Mouse (Mus musculus): ENCODE results near the gene Gm44790.
"Not testable (repeated sequence)": the region's sequence is repeated elsewhere in the genome, so short reads cannot be mapped to it uniquely, and the experiment has no call there.

Gm44790 gene

DNA sequence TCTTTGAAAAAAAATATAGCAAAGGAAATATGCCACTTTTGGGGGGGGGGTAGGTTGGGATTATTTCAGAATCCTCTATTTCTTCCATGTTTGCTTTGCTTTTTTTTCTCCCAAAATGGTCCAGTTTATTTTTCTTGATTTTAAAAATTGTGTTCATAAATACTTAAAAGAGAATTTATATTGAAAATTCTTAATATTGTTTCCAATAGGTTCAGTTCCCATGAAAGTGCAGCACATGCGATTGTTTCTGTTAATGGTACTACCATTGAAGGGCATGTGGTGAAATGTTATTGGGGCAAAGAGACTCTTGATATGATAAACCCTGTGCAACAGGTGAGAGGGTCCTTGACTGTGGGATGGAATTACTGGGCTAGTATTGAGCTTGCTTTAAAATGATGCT is at the start of gene Gm44790:
Gene Gm44790 (plus strand): TSS at position 301 of the 400 bp plus-strand sequence.
- DNase-seq (ENCODE audit: low spot score) = no peak

DNA sequence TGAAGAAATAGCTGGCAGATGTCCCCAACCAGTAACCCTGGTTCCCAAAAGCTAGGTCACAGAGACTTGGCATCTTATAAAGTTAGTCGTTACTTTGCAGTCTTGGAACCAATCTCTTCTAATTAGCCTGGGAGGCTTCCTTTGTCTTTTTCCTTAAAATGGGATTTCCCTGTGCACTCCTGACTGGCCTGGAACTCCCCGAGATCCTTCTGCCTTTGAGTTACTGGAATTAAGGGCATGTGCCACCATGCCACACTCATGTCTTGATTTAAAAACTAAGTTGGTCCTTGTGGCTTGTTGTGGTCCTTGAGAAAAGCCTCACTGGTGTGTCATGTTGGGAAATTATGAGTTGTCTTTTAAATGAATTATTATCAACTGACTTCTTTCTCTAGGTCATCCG is 48.1 kb upstream of the Gm44790 start:
- DNase-seq (ENCODE audit: low spot score) = no peak

DNA sequence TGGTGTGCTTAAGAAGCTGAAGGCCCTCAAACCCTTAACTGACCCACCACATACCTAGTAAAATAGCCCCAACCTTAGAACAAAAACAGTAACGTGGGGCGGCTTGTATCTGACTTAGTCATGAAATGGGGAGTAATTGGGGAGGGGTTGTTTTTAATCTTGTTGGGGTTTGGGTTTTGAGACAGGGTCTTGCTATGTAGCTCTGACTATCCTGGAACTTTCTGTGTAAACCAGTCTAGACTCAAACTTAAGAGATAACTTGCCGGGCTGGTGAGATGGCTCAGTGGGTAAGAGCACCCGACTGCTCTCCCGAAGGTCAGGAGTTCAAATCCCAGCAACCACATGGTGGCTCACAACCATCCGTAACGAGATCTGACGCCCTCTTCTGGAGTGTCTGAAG is 46.3 kb upstream of the Gm44790 start:
- not testable (repeated sequence) for DNase-seq (ENCODE audit: low spot score)

DNA sequence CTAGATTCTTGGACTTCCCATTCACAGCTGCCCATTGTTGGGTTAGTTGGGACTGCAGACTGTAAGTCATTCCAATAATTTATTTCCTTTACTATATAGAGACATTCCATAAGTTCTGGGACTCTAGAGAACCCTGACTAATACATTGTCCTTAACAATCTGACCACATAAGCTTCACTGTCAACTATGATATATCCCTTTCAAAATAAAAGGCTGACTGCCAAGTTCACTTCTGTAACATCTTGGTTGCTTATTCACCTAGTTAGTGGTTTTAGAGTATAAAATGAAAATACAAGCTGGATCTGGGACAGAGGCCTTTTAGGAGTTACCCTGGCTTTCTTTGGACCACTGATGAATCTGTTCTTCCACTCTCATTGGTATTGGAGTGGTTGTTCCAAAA is 43.9 kb upstream of the Gm44790 start:
- no peak for DNase-seq (ENCODE audit: low spot score)

DNA sequence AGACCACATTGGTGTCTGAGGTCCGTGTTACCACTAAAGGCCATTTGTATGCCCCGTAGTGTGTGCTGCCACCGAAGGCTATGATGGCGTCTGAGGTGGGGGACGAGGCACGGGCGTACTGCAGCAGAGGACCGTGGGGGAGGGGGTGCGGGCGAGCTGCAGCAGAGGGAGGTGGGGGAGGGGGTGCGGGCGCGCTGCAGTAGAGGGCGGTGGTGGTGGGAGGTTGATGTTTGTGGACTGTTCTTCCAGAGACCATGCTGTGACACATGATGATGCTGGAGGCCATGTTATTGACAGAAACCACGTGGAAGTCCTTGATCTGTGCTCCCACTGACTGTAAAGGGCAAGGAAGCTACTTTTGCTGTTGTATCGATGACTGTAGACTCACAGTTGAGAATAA is 43.1 kb upstream of the Gm44790 start:
- no peak for DNase-seq (ENCODE audit: low spot score)

DNA sequence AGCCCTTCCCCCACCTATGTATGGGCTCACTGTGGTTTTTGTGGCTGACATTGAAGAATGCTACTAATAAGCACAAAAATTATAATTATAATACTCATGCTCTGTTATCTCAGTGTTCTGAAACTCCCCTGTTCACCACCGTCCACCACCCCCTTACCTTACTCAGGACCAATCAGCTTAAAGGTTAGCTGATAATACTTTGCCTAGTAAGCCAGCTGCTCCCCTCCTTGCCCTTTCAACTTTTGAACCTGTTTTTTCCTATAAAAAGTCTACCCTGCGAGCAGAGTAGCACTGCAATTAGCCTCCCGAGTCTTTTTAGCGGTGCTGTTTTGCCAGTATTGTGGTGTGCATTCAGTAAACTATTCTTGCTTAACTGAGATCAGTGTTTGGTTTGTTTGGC is 41.8 kb upstream of the Gm44790 start:
- DNase-seq (ENCODE audit: low spot score) = no peak

DNA sequence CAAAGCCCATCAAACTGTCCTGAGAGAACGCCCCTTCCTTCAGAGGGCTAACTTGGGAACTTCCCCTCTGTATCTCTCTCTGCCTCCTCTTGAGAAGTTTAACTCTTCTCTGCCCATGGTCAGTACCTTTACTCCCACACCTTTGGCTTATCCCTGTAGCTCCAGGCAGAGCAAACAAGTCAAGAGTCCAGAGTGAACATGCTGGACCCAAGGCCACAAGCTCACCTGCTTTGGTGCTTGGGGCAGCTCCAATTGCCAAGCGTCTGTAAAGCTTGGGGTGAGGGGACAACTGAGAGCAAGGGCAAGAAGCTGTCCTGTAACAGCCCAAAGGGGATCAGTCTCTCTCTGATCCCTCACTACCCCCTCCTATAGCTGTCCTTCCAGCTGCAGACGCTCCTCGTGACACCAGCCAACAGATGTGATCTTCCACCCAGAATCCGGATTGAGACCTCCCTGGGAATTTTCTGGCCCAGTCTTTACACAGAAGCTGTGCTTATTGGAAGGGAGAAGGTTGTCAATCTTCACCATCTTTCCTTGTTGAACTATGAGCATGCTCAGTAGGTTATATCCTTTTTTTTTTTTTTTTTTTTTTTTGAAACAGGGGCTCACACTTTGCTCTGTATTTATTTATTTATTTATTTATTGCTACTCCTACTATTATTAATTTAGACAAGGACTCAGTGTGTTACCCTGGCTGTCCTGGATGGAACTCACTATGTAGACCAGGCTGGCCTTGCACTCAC is 40.9 kb upstream of the Gm44790 start:
- no peak for DNase-seq (ENCODE audit: low spot score)

DNA sequence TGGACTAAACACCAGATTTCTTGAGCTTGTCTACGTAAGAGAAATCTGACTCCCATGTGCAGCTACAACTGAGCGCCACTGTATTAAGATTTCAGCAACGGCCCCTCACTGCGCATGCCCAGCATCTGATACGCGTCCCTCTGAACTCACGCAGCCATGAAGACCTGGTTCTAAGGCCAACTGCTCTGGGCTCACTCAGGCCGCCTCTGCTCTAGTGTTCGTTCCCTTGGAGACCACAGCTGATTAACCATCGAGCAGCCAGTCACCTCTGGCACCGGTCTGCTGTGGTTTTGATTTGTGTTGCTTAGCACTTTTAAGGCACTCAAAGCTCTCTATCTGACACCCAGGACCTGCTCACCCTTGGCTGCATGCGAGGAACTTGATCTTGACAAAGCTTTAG is 39.1 kb upstream of the Gm44790 start:
- no peak for DNase-seq (ENCODE audit: low spot score)

DNA sequence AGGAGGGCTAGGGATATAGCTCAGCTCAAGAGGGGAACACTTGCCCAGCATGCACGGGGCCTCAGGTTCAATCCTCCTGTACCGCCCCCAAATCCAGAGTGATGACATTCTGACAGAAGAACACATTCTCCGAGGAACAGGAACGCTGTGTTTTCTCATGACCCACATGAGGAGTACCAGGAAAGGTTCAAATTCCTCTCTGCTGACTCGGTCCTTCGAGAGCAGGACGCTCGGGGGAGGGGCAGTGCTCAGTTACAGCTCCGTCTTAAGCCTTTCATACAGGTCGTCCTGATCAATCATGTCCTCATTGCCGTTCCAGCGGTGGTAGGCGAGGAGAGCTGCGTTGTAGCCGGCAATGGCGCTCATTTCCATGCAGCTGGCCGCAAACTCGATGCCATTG is 38.0 kb upstream of the Gm44790 start:
- DNase-seq (ENCODE audit: low spot score) = no peak

DNA sequence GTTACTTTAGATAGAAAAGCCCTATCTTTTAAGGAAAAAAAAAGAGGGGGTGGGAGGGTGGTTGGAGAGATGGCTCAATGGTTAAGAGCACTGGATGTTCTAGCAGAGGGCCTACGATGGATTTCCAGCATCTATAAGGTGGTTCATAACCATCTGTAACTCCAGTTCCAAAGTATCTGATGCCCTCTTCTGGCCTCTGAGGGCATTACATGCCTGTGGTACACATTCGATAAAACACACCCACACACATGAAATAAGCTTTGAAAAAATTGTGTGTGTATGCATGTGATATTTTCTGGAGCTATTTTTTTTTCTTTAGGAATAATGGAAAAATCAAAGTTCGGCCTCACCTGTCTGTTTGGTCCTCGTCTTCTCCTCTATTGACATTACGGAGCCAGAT is 35.1 kb upstream of the Gm44790 start:
- DNase-seq (ENCODE audit: low spot score) = no peak

DNA sequence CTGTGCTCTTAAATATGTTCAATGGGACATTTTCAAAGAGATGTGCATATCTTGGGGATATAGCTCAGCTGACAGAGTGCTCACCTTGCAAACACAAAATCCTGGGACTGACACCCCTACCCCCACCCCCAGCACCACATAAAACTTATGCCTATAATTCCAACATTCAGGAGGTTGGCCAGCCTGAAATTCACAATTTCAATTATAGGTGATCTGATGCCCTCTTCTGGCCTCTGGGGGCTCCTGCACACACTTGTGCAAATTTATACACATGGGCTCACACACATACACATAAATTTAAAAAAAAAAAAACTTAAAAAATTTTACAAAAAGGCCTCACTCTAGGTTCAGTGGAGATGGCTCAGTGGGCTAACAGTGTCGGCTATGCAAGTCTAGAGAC is 33.3 kb upstream of the Gm44790 start:
- no peak for DNase-seq (ENCODE audit: low spot score)

DNA sequence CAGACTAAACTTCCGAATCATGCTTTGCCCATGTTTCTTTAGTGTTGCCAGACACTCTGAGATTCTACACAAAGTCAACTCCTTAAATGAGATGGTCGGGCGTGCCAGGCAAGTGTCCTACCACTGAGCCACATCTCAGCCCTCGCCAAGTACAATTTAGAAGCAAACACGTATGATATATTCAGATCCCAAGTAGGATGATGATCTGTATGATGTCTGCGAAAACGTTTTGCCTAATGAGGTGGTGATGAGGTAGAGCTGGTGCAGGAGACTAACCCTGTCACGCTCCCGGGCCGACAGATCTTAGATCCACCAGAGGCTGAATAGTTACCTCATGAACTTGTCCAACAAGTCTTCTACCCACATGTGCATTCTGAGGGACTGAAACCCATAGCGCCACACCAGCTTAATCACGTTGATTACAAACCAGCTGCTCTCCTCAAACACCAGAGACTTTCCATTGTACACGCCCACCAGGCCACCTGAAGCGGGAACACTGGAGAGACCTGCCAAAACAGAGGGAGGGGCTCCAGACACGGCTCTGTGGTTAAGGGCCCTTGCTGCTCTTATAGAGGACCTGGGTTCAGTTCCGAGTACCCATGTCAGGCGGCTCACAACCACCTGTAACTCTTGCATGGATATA is 32.3 kb upstream of the Gm44790 start:
- no peak for DNase-seq (ENCODE audit: low spot score)

DNA sequence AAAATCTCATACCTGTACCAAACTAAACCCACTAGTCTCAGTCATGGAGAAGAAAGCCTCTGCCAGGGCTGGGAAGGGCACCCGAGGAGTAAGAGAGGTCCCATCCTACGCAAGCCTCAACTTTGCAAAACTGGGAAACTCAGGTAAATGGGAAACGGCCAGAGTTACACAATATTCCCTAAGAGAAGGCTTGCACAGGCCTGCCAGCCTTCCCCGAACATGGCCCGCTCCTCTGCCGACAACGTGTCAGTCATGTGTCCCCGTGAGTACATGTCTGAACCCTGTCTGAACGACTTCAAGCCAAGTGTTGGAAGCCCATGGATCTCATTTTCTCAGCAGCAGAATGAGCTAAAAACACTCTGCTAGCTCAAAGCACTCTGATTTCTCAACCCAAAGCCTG is 31.4 kb upstream of the Gm44790 start:
- DNase-seq (ENCODE audit: low spot score) = no peak

DNA sequence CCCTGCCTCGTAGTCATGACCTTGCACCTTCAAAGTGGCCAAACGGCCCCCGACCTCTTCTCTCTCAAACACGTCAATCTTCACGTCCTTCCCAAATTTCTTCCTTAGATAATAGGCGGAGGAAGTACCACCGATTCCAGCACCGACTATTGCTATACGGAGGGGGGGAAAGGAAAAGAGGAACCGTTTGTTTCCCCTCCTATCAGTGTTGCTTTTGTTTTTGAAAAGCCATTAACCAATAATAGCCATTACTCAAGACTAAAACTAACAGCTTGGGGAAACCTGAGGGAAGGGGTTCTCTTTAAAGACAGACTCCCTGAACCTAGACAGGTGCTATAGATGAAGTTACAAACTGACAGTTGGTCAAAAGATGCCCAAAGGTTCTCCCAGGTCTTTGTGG is 30.5 kb upstream of the Gm44790 start:
- no peak for DNase-seq (ENCODE audit: low spot score)

DNA sequence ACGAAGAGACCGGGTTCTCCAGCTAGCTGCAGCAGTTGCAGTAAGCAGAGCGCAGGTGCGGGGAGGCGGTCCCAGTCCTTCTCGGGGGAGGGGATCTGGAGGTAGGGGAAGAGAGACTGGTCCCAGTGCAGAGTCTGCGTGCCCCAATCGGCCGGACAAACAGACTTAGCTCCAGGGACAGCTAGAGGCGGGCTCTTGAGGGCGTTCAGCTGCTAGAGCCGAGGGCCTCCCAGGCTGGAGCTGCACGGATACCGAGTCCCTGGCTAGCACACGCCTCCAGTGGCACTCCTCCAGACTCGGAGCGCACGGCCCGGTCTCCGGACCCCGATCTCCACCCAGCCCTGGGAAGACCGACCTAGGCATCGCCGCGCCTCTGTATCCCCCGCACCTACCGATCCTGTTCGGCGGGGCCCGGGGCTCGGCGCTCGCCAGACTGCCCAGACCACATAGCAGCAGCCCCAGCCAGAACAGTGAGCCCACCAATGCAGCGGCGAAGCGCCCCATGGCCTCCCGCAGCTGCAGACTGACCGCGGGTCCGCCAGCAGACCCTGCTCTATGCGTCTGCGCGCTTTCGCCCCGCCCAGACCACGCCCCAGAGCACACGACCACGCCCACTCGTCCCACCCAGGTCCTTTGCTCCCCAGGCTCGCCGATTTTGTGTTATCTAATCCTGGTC is 29.7 kb upstream of the Gm44790 start, which contains the start of gene Pcyox1:
Gene Pcyox1 (minus strand): TSS at position 574 of the 676 bp plus-strand sequence.
- DNase-seq (ENCODE audit: low spot score) = peak; percentile 65

DNA sequence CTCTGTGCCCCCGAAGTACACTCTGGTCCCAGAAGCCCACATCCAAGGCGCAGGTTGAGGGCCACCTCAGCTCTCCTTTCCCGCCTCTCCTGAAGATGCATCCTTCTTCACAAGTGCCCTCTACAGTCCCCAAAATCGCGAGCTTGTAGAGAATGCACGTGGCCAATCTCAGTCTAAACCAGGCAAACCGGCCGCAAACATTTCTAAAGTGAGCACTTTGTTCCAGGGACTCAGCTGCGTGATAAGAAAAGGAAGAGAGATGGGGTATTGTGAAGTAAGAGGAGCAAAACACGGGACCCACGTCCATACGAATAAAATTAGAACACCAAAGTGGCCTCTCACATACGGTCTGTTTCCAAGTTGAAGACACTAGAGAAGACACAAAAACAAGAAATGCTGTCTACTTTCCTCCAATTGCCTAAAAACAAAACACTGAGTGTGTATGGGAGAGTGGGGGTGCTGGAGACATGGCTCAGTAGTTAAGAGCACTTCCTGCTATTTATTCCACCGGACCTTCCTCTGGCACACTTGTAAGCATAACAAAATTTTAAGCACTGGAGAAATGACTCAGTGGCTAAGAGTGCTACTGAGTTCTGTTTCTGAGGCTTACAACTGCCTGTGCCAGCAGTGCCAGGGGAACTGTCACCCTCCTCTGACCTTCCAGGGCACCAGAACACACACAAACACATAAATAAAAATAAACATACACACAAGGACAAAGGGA is 29.0 kb upstream of the Gm44790 start:
- no peak for DNase-seq (ENCODE audit: low spot score)

DNA sequence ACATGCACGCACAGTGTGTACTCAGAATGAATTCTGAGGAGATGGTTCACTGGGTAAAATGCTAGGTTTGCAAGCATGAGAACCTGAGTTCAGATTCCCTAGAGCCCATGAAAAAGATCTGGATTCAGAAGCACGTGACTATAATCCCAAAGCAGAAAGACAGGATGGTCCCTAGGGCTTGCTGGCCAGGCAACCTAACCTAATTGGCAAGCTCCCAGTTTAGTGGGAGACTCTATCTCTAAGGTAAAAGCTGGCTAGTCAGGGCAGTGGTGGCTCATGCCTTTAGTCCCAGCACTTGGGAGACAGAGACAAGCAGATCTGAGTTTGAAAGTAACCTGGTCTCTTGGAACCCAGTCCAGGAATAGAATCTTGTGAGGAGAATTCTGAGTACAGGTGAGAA is 27.5 kb upstream of the Gm44790 start:
- DNase-seq (ENCODE audit: low spot score) = no peak

DNA sequence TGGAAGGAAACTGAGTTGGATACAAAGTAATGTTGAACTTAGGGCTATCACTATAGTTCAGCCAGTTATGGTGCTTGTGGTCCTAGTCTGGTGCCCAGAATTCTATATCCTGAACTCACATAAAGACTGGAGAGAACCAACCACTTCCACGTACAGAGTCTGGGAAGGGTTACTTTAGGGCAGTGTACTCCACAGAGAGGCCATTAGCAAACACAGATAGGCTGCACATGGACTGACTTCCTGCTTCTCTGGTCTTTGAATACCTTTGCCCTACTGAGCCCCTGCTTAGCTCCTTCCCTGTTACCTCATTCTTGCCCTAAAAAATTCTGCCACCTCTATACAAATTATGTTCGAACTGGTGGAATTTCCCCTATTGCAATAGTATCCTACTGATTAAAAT is 26.5 kb upstream of the Gm44790 start:
- no peak for DNase-seq (ENCODE audit: low spot score)

DNA sequence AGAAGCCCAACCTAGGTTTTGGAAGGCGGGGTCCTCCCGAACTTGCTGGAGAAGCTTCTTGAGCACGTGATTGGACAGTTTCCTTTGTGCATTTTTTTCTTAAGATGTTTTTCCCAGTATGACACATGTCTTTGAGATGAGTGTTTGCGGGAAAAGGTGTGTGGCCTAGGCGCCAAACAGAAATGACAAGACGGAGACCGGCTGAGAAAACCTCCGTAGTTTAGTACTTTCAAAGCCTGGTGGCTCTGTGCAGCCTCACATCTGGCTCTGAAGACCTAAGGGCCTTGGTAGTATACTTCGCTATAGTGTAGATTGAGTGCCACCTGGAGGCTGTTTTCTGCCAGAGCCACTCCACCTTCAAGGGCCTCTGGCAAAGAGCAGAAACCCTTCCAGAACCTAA is 25.5 kb upstream of the Gm44790 start:
- no peak for DNase-seq (ENCODE audit: low spot score)

DNA sequence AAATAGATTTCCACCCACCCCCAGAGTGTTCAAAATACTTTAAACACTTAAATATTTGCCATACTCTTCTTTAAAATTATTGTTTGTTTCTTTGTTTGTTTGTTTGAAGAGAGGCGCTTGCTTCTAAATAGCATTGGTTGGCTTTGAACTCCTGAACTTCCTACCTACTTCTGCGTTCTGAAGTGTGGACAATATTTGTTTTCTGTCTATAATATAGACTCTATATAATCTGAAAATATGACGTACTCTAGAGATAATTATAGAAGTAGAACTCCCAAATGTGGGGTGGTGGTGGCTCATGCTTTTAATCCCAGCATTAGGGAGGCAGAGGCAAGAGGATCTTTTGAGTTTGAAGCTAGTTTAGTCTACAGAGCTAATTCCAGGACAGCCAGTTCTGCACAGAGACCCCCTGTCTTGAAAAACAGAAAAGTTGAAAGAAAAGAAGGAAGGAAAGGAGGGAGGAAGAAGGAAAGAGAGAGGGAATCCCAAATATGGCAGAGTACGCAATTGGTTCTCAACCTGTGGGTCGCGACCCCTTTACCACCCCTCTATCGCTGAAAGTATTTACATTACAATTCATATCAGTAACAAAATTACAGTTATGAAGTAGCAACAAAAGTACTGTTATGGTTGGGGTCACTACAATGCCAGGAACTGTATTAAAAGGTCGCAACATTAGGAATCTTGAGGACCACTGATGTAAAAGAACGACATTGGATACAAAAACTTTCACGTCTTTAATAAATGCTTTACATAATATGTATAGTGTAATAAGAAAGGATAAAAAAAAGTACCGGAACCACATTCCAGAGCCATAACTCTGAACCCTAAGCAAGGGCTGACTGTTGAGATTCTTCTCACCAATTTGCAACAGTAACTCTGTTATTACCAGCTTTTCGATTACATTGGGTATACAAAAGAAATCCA is 23.5 kb upstream of the Gm44790 start:
- no peak for DNase-seq (ENCODE audit: low spot score)

DNA sequence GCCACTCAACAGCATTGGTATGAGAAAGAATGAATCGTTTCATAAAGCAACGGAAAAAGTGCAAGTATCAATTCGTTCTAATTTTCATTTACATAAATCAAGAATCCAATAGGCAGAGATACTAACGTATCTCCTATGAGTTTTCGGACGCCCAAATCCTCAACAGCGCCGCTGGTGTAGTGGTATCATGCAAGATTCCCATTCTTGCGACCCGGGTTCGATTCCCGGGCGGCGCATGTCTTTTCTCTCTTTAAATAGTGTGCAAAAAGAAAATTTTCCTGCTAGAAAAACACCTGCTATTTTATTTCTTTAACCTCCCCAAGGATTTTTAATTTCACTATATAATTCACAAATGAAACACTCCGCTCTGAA is 22.7 kb upstream of the Gm44790 start:
- DNase-seq (ENCODE audit: low spot score) = peak; percentile 99

All from layer of hippocampus, adult 9-10 months (tissue).